Mouse (Mus musculus): ENCODE measurements at regions not wholly inside any gene's neighbourhood (a gene's known extent, or its start where the extent isn't known, plus 50 kb on each side); places are given as distances from the start of the nearest gene placed in this dataset.
"Not testable (repeated sequence)": the region's sequence is repeated elsewhere in the genome, so short reads cannot be mapped to it uniquely, and the experiment has no call there.

GRCm38 (mm10) chr11:23079936-23080794 lies 72.8 kb downstream of the Fam161a start:
- 70% methylated on average over 3 of the region's 3 CpGs for WGBS
- Histone ChIP-seq H3K27me3 (ENCODE audit: control insufficient read depth, insufficient read depth, low read length) (no peaks in the 10 kb centered on the region), H3K9ac (ENCODE audit: low read length) (no peak overlapping the region), H3K27ac (ENCODE audit: low read length) (no peak overlapping the region), H3K4me3 (ENCODE audit: low read length) (no peak overlapping the region), H3K36me3 (ENCODE audit: control insufficient read depth, insufficient read depth) (no peaks in the 10 kb centered on the region), H3K9me3 (replicated peaks; ENCODE audit: control insufficient read depth, low read length) (no peaks in the 10 kb centered on the region), H3K4me1 (ENCODE audit: control insufficient read depth, insufficient read depth, low read length) (no peaks in the 10 kb centered on the region), H3K4me2 (ENCODE audit: low read depth, low read length) (no peak overlapping the region)
- ATAC-seq (replicated peaks; ENCODE audit: extremely low read depth, insufficient read depth, low FRiP score) = no peak

GRCm38 (mm10) chr11:23081616-23082015 lies 74.3 kb downstream of the Fam161a start:
- Histone ChIP-seq H3K9me3 (replicated peaks; ENCODE audit: control insufficient read depth, low read length) (no peaks in the 10 kb centered on the region), H3K27ac (ENCODE audit: low read length) (no peak overlapping the region), H3K36me3 (ENCODE audit: control insufficient read depth, insufficient read depth) (no peaks in the 10 kb centered on the region), H3K4me3 (ENCODE audit: low read length) (no peak overlapping the region), H3K4me2 (ENCODE audit: low read depth, low read length) (no peak overlapping the region), H3K27me3 (ENCODE audit: control insufficient read depth, insufficient read depth, low read length) (no peaks in the 10 kb centered on the region), H3K4me1 (ENCODE audit: control insufficient read depth, insufficient read depth, low read length) (no peaks in the 10 kb centered on the region), H3K9ac (ENCODE audit: low read length) (no peak overlapping the region)
- WGBS = 50% methylated on average over 4 of the region's 4 CpGs
- no peak for ATAC-seq (replicated peaks; ENCODE audit: extremely low read depth, insufficient read depth, low FRiP score)

- not testable (repeated sequence) for ATAC-seq (replicated peaks; ENCODE audit: extremely low read depth, insufficient read depth, low FRiP score)
Observed at GRCm38 (mm10) chr11:23083811-23084210, 76.5 kb downstream of the Fam161a start.

GRCm38 (mm10) chr11:23095287-23095686 lies 88.0 kb downstream of the Fam161a start:
- H3K4me3 ChIP-seq (ENCODE audit: low read length) = no peak overlapping the region
- H3K27ac ChIP-seq (ENCODE audit: low read length) = no peak overlapping the region
- no peaks in the 10 kb centered on the region for H3K36me3 ChIP-seq (ENCODE audit: control insufficient read depth, insufficient read depth)
- peaks cover 12% of the 10 kb centered on the region for H3K9me3 ChIP-seq (replicated peaks; ENCODE audit: control insufficient read depth, low read length)
- no peaks in the 10 kb centered on the region for H3K4me1 ChIP-seq (ENCODE audit: control insufficient read depth, insufficient read depth, low read length)
- no peak for ATAC-seq (replicated peaks; ENCODE audit: extremely low read depth, insufficient read depth, low FRiP score)
- no peak overlapping the region for H3K9ac ChIP-seq (ENCODE audit: low read length)
- WGBS = 77% methylated on average over 5 of the region's 5 CpGs
- no peaks in the 10 kb centered on the region for H3K27me3 ChIP-seq (ENCODE audit: control insufficient read depth, insufficient read depth, low read length)
- no peak overlapping the region for H3K4me2 ChIP-seq (ENCODE audit: low read depth, low read length)

More at GRCm38 (mm10) chr11:23083811-23084210, 76.5 kb downstream of the Fam161a start:
- H3K36me3 ChIP-seq (ENCODE audit: control insufficient read depth, insufficient read depth); H3K9ac ChIP-seq (ENCODE audit: low read length); H3K27me3 ChIP-seq (ENCODE audit: control insufficient read depth, insufficient read depth, low read length); H3K27ac ChIP-seq (ENCODE audit: low read length); H3K4me3 ChIP-seq (ENCODE audit: low read length); H3K9me3 ChIP-seq (replicated peaks; ENCODE audit: control insufficient read depth, low read length); H3K4me2 ChIP-seq (ENCODE audit: low read depth, low read length); H3K4me1 ChIP-seq (ENCODE audit: control insufficient read depth, insufficient read depth, low read length): not testable (repeated sequence)
- 78% methylated on average over 2 of the region's 2 CpGs for WGBS

GRCm38 (mm10) chr11:23095723-23096122 lies 88.4 kb downstream of the Fam161a start:
- not testable (repeated sequence) for H3K4me2 ChIP-seq (ENCODE audit: low read depth, low read length); H3K27me3 ChIP-seq (ENCODE audit: control insufficient read depth, insufficient read depth, low read length); H3K4me1 ChIP-seq (ENCODE audit: control insufficient read depth, insufficient read depth, low read length); ATAC-seq (replicated peaks; ENCODE audit: extremely low read depth, insufficient read depth, low FRiP score); H3K27ac ChIP-seq (ENCODE audit: low read length); H3K36me3 ChIP-seq (ENCODE audit: control insufficient read depth, insufficient read depth); H3K9ac ChIP-seq (ENCODE audit: low read length); H3K4me3 ChIP-seq (ENCODE audit: low read length)
- H3K9me3 ChIP-seq (replicated peaks; ENCODE audit: control insufficient read depth, low read length) = peaks cover 12% of the 10 kb centered on the region
- WGBS = 10% methylated on average over 1 of the region's 1 CpGs

- no peak for ATAC-seq (replicated peaks; ENCODE audit: extremely low read depth, insufficient read depth, low FRiP score)
- no peaks in the 10 kb centered on the region for H3K36me3 ChIP-seq (ENCODE audit: control insufficient read depth, insufficient read depth)
- H3K27ac ChIP-seq (ENCODE audit: low read length) = no peak overlapping the region
- H3K27me3 ChIP-seq (ENCODE audit: control insufficient read depth, insufficient read depth, low read length) = no peaks in the 10 kb centered on the region
- 62% methylated on average over 2 of the region's 2 CpGs for WGBS
- no peak overlapping the region for H3K4me3 ChIP-seq (ENCODE audit: low read length)
- H3K9ac ChIP-seq (ENCODE audit: low read length) = no peak overlapping the region
- no peaks in the 10 kb centered on the region for H3K4me1 ChIP-seq (ENCODE audit: control insufficient read depth, insufficient read depth, low read length)
- no peak overlapping the region for H3K4me2 ChIP-seq (ENCODE audit: low read depth, low read length)
- peaks cover 12% of the 10 kb centered on the region for H3K9me3 ChIP-seq (replicated peaks; ENCODE audit: control insufficient read depth, low read length)
Observed at GRCm38 (mm10) chr11:23096451-23097222, 89.3 kb downstream of the Fam161a start.

GRCm38 (mm10) chr11:23097223-23097490 lies 89.8 kb downstream of the Fam161a start:
- H3K36me3 ChIP-seq (ENCODE audit: control insufficient read depth, insufficient read depth) = no peaks in the 10 kb centered on the region
- H3K9me3 ChIP-seq (replicated peaks; ENCODE audit: control insufficient read depth, low read length) = peaks cover 12% of the 10 kb centered on the region
- no peak overlapping the region for H3K4me2 ChIP-seq (ENCODE audit: low read depth, low read length)
- no peak overlapping the region for H3K9ac ChIP-seq (ENCODE audit: low read length)
- 76% methylated on average over 2 of the region's 2 CpGs for WGBS
- H3K4me3 ChIP-seq (ENCODE audit: low read length) = no peak overlapping the region
- no peak for ATAC-seq (replicated peaks; ENCODE audit: extremely low read depth, insufficient read depth, low FRiP score)
- H3K27me3 ChIP-seq (ENCODE audit: control insufficient read depth, insufficient read depth, low read length) = no peaks in the 10 kb centered on the region
- no peaks in the 10 kb centered on the region for H3K4me1 ChIP-seq (ENCODE audit: control insufficient read depth, insufficient read depth, low read length)
- H3K27ac ChIP-seq (ENCODE audit: low read length) = no peak overlapping the region

- no peak overlapping the region for H3K4me2 ChIP-seq (ENCODE audit: low read depth, low read length)
- H3K27me3 ChIP-seq (ENCODE audit: control insufficient read depth, insufficient read depth, low read length) = no peaks in the 10 kb centered on the region
- no peak overlapping the region for H3K9ac ChIP-seq (ENCODE audit: low read length)
- no peaks in the 10 kb centered on the region for H3K4me1 ChIP-seq (ENCODE audit: control insufficient read depth, insufficient read depth, low read length)
- no peak for ATAC-seq (replicated peaks; ENCODE audit: extremely low read depth, insufficient read depth, low FRiP score)
- H3K9me3 ChIP-seq (replicated peaks; ENCODE audit: control insufficient read depth, low read length) = peaks cover 6% of the 10 kb centered on the region; the same call in 1 of the 2 replicates
- H3K36me3 ChIP-seq (ENCODE audit: control insufficient read depth, insufficient read depth) = no peaks in the 10 kb centered on the region
- 60% methylated on average over 9 of the region's 9 CpGs for WGBS
- no peak overlapping the region for H3K4me3 ChIP-seq (ENCODE audit: low read length)
- no peak overlapping the region for H3K27ac ChIP-seq (ENCODE audit: low read length)
Observed at GRCm38 (mm10) chr11:23114636-23115035, 107.3 kb downstream of the Fam161a start.

GRCm38 (mm10) chr11:23120533-23121210 lies 113.3 kb downstream of the Fam161a start:
- no peak overlapping the region for H3K4me3 ChIP-seq (ENCODE audit: low read length)
- no peak overlapping the region for H3K9ac ChIP-seq (ENCODE audit: low read length)
- H3K4me2 ChIP-seq (ENCODE audit: low read depth, low read length) = no peak overlapping the region
- H3K27me3 ChIP-seq (ENCODE audit: control insufficient read depth, insufficient read depth, low read length) = no peaks in the 10 kb centered on the region
- ATAC-seq (replicated peaks; ENCODE audit: extremely low read depth, insufficient read depth, low FRiP score) = no peak
- no peaks in the 10 kb centered on the region for H3K36me3 ChIP-seq (ENCODE audit: control insufficient read depth, insufficient read depth)
- no peaks in the 10 kb centered on the region for H3K9me3 ChIP-seq (replicated peaks; ENCODE audit: control insufficient read depth, low read length)
- peaks cover 6% of the 10 kb centered on the region; the same call in 1 of the 2 replicates for H3K4me1 ChIP-seq (ENCODE audit: control insufficient read depth, insufficient read depth, low read length)
- 85% methylated on average over 11 of the region's 11 CpGs for WGBS
- no peak overlapping the region for H3K27ac ChIP-seq (ENCODE audit: low read length)
